Mouse (Mus musculus) small intestine, adult 2 months (tissue): ENCODE results near the gene Psmf1. TPM values are rescaled to one million over a fixed set of nuclear protein-coding genes. Genes with fewer than 3 reads are reported as not detected.

Source experiments
- H3K27ac ChIP-seq: fragments of 200-500 bp; 2 replicates; pipeline ENCODE4 v1.5.1; 2012; ENCODE audit warnings: low read depth, low read length, control low read depth, inconsistent platforms; ENCODE audit not compliant: insufficient read depth
- H3K27me3 ChIP-seq: fragments of 200-500 bp; 2 replicates; pipeline ENCODE4 v1.6.1; 2012; ENCODE audit warnings: mild to moderate bottlenecking, moderate library complexity, low read length, inconsistent platforms; ENCODE audit not compliant: control insufficient read depth, insufficient read depth
- H3K36me3 ChIP-seq: fragments of 200-500 bp; 2 replicates; pipeline ENCODE4 v1.6.1; 2012; ENCODE audit warnings: mild to moderate bottlenecking, low read length, control low read depth, inconsistent platforms; ENCODE audit not compliant: control insufficient read depth, insufficient read depth
- H3K4me1 ChIP-seq: fragments of 200-500 bp; 2 replicates; pipeline ENCODE4 v1.6.1; 2012; ENCODE audit warnings: low read length, inconsistent platforms, mixed read lengths; ENCODE audit not compliant: control insufficient read depth, insufficient read depth, insufficient read length
- H3K4me3 ChIP-seq: fragments of 200-500 bp; 2 replicates; pipeline ENCODE4 v1.5.1; 2012; ENCODE audit warnings: low read depth, mild to moderate bottlenecking, control low read depth, inconsistent platforms, low read length, moderate library complexity
- CTCF ChIP-seq: fragments of 200-500 bp; IDR thresholded peaks from 2 replicates; pipeline ENCODE4 v1.5.1; 2012; ENCODE audit warnings: low read depth, mild to moderate bottlenecking, control low read depth, inconsistent platforms, low read length, moderate library complexity, mixed read lengths; ENCODE audit not compliant: insufficient replicate concordance, insufficient read length; ENCODE audit errors: extremely low read depth
- POLR2A ChIP-seq: fragments of 200-500 bp; IDR thresholded peaks from 2 replicates; pipeline ENCODE4 v1.6.1; 2012; ENCODE audit warnings: low read depth, mild to moderate bottlenecking, control low read depth, inconsistent platforms, low read length, moderate library complexity
- WGBS: fragments of 180-500 bp; shearing (Covaris S2); methylation state at CpG from one replicate; pipeline ENCODE4 v1.1.7; 2018; 5-methylcytosine and 5-hydroxymethylcytosine counted together
- polyA plus RNA-seq: library from polyadenylated mRNA; depleted of rRNA; stranded (reverse); fragments of >200 nt; gene quantifications from 2 replicates; pipeline ENCODE4 v1.2.3, GENCODE M21; 2012

Psmf1 gene
- polyA plus RNA-seq, 1 experiment = 45.1 TPM

- H3K4me1 ChIP-seq = 0 out of 2 replicates have a peak, but pooled peaks cover 2% of the 10 kb centered on the region
- H3K27ac ChIP-seq = no peak overlapping the region
- TF ChIP-seq POLR2A = no peak
- TF ChIP-seq CTCF = no peak
- no peaks in the 10 kb centered on the region for H3K27me3 ChIP-seq
- 97% methylated on average over 1 of the region's 1 CpGs for WGBS
- no peaks in the 10 kb centered on the region for H3K36me3 ChIP-seq
- H3K4me3 ChIP-seq = no peak overlapping the region
Measured at GRCm38 (mm10) chr2:151742084-151742483, 1.9 kb downstream of the Psmf1 start.

DNA sequence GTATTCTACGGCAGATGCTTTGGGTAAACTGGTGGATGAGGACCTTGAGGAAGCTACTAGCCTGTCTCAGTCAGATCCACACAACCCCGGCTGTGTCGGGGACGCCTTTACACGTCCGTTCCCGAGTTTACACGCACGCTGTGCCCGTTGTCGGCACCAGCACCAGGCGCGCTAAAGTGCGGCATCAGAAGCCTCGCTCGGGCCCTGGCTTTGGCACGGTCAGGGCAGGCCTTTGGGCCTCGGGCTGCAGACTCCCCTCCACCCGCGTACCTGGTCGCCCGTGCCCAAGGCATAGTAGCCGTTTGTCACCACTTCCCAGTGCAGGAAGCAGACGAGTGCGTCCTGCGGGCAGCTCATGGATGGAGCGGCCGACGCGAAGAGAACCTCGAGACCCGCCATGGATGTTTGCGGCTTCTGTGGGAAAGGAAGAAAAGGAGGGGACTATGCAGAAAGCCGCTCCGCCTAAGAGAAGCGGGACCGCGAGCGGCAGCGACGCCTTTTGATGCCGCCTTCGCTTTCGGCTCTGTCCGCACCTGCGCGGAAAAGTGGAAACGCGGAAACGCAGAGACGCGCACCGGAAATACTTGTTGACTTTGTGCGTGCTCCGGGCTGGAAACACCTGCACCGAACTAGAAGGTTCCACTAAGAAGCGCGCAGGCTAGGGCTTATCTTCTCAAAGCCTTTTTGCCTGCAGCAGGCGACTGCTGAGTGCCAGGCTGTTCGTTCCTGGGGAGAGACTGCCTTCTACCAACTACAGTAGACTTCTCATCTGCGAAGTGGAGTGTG is 3.1 kb downstream of the Psmf1 start:
- no peaks in the 10 kb centered on the region for H3K36me3 ChIP-seq
- H3K27me3 ChIP-seq = no peaks in the 10 kb centered on the region
- peak overlapping the region; percentile 7 for H3K27ac ChIP-seq
- under 1% methylated on average over 61 of the region's 61 CpGs for WGBS
- peak overlapping the region; percentile 72 for H3K4me3 ChIP-seq
- H3K4me1 ChIP-seq = 0 out of 2 replicates have a peak, but pooled peaks cover 2% of the 10 kb centered on the region
- TF ChIP-seq POLR2A = peak; percentile 51
- no peak for TF ChIP-seq CTCF

- peaks cover 8% of the 10 kb centered on the region; the same call in 1 of the 2 replicates for H3K36me3 ChIP-seq
- 0 out of 2 replicates have a peak, but pooled peaks cover 2% of the 10 kb centered on the region for H3K4me1 ChIP-seq
- H3K27me3 ChIP-seq = no peaks in the 10 kb centered on the region
- H3K4me3 ChIP-seq = no peak overlapping the region
- TF ChIP-seq CTCF (no peak), POLR2A (no peak)
- WGBS = 77% methylated on average over 7 of the region's 7 CpGs
- no peak overlapping the region for H3K27ac ChIP-seq
Measured at GRCm38 (mm10) chr2:151739505-151739904, 4.5 kb downstream of the Psmf1 start.

DNA sequence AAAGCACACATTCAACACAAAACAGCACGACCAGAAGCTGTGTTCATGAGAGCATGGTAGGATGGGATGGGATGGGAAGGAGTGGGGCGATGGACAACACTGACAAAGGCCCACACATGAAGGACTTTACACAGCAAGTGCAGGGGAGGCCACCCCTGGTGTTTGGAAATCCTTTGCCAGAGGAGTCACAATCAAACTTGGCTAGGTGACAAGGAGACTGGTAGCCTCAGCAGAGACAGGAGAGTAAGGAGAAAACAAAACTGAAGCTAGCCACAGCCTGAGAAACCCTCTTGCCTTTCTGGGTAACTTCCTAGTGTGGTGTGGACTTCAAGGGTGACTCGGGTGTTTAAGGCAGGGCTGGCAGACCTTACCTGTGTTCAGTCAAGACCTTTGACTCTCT is 4.9 kb downstream of the Psmf1 start:
- no peak overlapping the region for H3K4me3 ChIP-seq
- TF ChIP-seq CTCF (no peak), POLR2A (no peak)

DNA sequence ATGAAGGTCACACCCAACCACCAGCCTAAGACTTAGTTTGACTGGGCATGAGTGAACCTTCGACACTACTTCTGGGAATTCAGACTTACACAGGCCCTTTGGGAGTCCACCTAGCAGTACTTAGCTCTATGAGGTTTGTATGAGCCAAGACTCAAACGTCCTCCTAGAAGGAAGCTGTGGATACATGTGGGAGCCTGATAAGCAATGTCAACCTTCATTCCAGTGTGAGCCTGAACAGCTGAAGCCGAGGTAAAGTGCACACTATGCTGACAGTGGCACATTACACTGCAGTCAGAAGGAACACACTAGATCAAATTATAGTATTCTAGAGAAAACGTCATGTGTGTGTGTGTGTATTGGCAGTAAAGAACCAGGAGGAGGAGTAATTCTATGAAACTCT is 5.5 kb downstream of the Psmf1 start:
- Histone ChIP-seq H3K4me3 (no peak overlapping the region), H3K36me3 (peaks cover 16% of the 10 kb centered on the region), H3K4me1 (0 out of 2 replicates have a peak, but pooled peaks cover 2% of the 10 kb centered on the region), H3K27me3 (no peaks in the 10 kb centered on the region), H3K27ac (no peak overlapping the region)
- 71% methylated on average over 4 of the region's 4 CpGs for WGBS
- TF ChIP-seq POLR2A (no peak), CTCF (no peak)

More for the DNA sequence above, 4.9 kb downstream of the Psmf1 start:
- H3K4me1 ChIP-seq = 0 out of 2 replicates have a peak, but pooled peaks cover 2% of the 10 kb centered on the region
- H3K27ac ChIP-seq = no peak overlapping the region
- H3K36me3 ChIP-seq = peaks cover 11% of the 10 kb centered on the region
- WGBS = 71% methylated on average over 3 of the region's 3 CpGs
- no peaks in the 10 kb centered on the region for H3K27me3 ChIP-seq

DNA sequence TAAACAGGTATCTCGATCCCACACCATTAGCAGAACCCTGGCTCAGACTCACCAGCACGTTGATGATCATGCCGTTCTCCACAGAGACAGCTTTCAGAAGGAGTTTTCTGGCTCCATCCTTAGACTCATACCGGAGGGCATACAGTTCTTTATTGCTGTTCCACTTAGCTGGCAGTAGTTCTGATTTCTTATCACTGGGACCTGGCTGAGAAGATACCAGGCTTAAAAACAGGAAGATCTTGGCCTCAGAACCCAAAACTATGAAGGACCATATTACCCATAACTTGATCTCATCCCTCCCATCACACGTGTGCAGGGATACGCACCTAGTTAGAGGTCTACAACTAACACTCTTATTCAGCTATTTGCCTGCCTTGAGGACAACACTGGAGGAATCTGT is 8.6 kb downstream of the Psmf1 start:
- peaks cover 24% of the 10 kb centered on the region for H3K36me3 ChIP-seq
- H3K27me3 ChIP-seq = no peaks in the 10 kb centered on the region
- no peak overlapping the region for H3K4me3 ChIP-seq
- TF ChIP-seq POLR2A (no peak), CTCF (no peak)
- H3K27ac ChIP-seq = no peak overlapping the region
- H3K4me1 ChIP-seq = 0 out of 2 replicates have a peak, but pooled peaks cover 2% of the 10 kb centered on the region
- 93% methylated on average over 6 of the region's 6 CpGs for WGBS

GRCm38 (mm10) chr2:151733151-151733865 is 10.7 kb downstream of the Psmf1 start:
- H3K36me3 ChIP-seq = peaks cover 44% of the 10 kb centered on the region
- H3K27ac ChIP-seq = no peak overlapping the region
- WGBS = 84% methylated on average over 8 of the region's 8 CpGs
- no peaks in the 10 kb centered on the region for H3K27me3 ChIP-seq
- TF ChIP-seq POLR2A (no peak), CTCF (no peak)
- H3K4me1 ChIP-seq = no peaks in the 10 kb centered on the region
- no peak overlapping the region for H3K4me3 ChIP-seq
